Mouse (Mus musculus) limb, embryonic 13.5 days (tissue): ENCODE measurements around the gene Serpinb7. TPM values are rescaled to one million over a fixed set of nuclear protein-coding genes. Genes with fewer than 3 reads are reported as not detected.
A peak's percentile ranks its signal among the peaks of the same experiment; 100 is the strongest.

Source experiments
- ATAC-seq: fragments of 200-750 bp; cut with Nextera tagmentation; 2 replicates; pipeline ENCODE4 v1.8.0; 2017; ENCODE audit warnings: low read depth, moderate number of reproducible peaks, moderate TSS enrichment; ENCODE audit not compliant: low FRiP score
- H3K27ac ChIP-seq: fragments of 300-500 bp; sonication (generic); 2 replicates; pipeline ENCODE4 v1.5.1; 2015; ENCODE audit warnings: inconsistent platforms, mild to moderate bottlenecking, moderate library complexity
- H3K27me3 ChIP-seq: fragments of 300-500 bp; sonication (generic); 2 replicates; pipeline ENCODE4 v1.6.1; 2015; ENCODE audit warnings: mild to moderate bottlenecking, inconsistent platforms
- H3K36me3 ChIP-seq: fragments of 300-500 bp; sonication (generic); 2 replicates; pipeline ENCODE4 v1.6.1; 2015; ENCODE audit warnings: inconsistent platforms, mild to moderate bottlenecking, moderate library complexity
- H3K4me1 ChIP-seq: fragments of 300-500 bp; sonication (generic); 2 replicates; pipeline ENCODE4 v1.6.1; 2015; ENCODE audit warnings: inconsistent platforms
- H3K4me2 ChIP-seq: fragments of 300-500 bp; sonication (generic); replicated peaks from 2 replicates; pipeline ENCODE4 v1.6.1; 2015; ENCODE audit warnings: inconsistent platforms, mild to moderate bottlenecking, moderate library complexity
- H3K4me3 ChIP-seq: fragments of 300-500 bp; sonication (generic); 2 replicates; pipeline ENCODE4 v1.5.1; 2015; ENCODE audit warnings: moderate library complexity, mild to moderate bottlenecking, inconsistent platforms
- H3K9ac ChIP-seq: fragments of 300-500 bp; sonication (generic); 2 replicates; pipeline ENCODE4 v1.6.1; 2015; ENCODE audit warnings: mild to moderate bottlenecking, inconsistent platforms
- H3K9me3 ChIP-seq: fragments of 300-500 bp; sonication (generic); 2 replicates; pipeline ENCODE4 v1.6.1; 2016; ENCODE audit warnings: inconsistent platforms
- WGBS: fragments of 180-500 bp; shearing (Covaris S2); methylation state at CpG from one replicate; pipeline ENCODE4 v1.1.7; 2015; 5-methylcytosine and 5-hydroxymethylcytosine counted together
- polyA plus RNA-seq: library from polyadenylated mRNA; unstranded; fragments of >200 nt; fragmentation: Nextera tagmentation; extraction: Ambion mirVana; gene quantifications from 2 replicates; pipeline ENCODE4 v1.2.1, GENCODE M21; 2015

Gene Serpinb7
- 1.9 and 2.3 TPM in 2 replicates for polyA plus RNA-seq

- Histone ChIP-seq H3K4me3 (no peak within 1 kb of the TSS), H3K27me3 (no peaks in the 10 kb centered on the region), H3K4me2 (no peak within 1 kb of the TSS), H3K9me3 (no peaks in the 10 kb centered on the region), H3K36me3 (no peaks in the 10 kb centered on the region), H3K27ac (no peak within 1 kb of the TSS), H3K9ac (no peak within 1 kb of the TSS), H3K4me1 (no peaks in the 10 kb centered on the region)
- no peak for ATAC-seq
- WGBS = 82% methylated on average over 3 of the region's 3 CpGs
Measured at GRCm38 (mm10) chr1:107399355-107399754, at the start of gene Serpinb7. Gene Serpinb7 (plus strand): TSS chr1:107399655.

DNA sequence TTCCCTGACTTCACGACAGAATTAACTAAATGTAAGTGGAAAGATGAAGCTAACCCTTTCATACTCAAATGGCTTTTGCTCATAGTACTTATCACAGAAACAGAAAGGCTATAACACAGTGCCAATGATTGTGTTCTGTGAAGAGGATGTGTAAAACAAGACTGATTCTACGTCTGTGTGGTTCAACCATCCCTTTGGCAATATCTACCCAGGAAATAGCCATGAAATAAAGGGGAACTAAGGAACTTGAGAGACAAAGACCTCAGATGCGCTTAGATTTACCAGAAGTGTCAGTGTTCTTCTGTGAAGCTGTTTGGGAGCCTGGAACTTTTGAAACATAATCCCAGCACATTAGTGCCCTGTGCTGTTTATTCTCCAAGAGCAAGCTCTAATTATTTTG lies 49.1 kb upstream of the Serpinb7 start:
- Histone ChIP-seq H3K27ac (no peak overlapping the region), H3K4me3 (no peak overlapping the region), H3K4me1 (no peaks in the 10 kb centered on the region), H3K4me2 (no peak overlapping the region), H3K36me3 (no peaks in the 10 kb centered on the region), H3K9me3 (no peaks in the 10 kb centered on the region), H3K27me3 (no peaks in the 10 kb centered on the region), H3K9ac (no peak overlapping the region)
- ATAC-seq = no peak
- 27% methylated on average over 3 of the region's 3 CpGs for WGBS

DNA sequence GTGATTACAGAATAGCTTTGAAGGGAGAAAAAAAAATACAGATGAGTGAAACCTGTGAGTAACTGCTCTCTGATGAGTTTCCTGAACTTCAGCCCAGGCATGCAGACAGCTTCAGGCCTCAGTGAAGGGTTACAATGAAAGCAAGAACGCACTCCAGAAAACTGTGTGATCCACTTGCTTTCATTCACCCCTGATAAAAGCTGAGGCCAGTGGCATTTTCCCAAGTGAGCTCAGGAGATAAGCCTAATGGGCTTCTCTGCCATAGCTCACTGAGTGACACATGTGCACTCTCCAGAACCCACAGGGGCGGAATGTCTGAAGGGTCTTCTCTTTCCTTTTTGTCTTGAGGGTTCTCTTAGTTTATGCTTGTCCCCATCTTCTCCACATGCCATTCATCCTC lies 48.3 kb upstream of the Serpinb7 start:
- no peak for ATAC-seq
- Histone ChIP-seq H3K9ac (no peak overlapping the region), H3K27ac (no peak overlapping the region), H3K36me3 (no peaks in the 10 kb centered on the region), H3K4me3 (no peak overlapping the region), H3K4me2 (no peak overlapping the region), H3K9me3 (no peaks in the 10 kb centered on the region), H3K27me3 (no peaks in the 10 kb centered on the region), H3K4me1 (no peaks in the 10 kb centered on the region)
- WGBS = 62% methylated on average over 2 of the region's 2 CpGs

- no peak for ATAC-seq
- Histone ChIP-seq H3K4me1 (no peaks in the 10 kb centered on the region), H3K4me3 (no peak overlapping the region), H3K9ac (no peak overlapping the region), H3K36me3 (no peaks in the 10 kb centered on the region), H3K27ac (no peak overlapping the region), H3K27me3 (no peaks in the 10 kb centered on the region), H3K4me2 (no peak overlapping the region), H3K9me3 (no peaks in the 10 kb centered on the region)
- 48% methylated on average over 3 of the region's 3 CpGs for WGBS
Measured at GRCm38 (mm10) chr1:107353046-107353445, 46.4 kb upstream of the Serpinb7 start.

DNA sequence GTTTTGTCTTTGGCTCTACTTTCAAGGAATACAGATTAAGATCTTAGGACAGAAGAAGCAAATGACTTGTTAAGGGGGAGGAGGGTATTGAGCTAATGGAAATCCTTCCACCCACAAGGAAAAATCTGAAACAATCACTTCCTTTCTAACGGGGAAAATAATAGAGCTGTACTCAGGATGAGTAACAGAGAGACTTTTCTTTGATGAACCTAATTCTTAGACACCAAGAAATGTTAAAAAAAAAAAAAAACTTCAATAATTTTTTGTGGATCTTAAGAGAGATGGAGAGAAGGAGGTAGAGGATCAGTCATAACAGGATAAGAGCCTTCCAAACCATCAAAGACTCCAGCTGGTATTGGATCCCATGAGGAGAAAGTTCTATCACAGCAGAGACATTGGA lies 38.6 kb upstream of the Serpinb7 start, which contains the start of gene Serpinb11:
Serpinb11 (plus strand) TSS at position 301 of the 400 bp plus-strand sequence.
- Histone ChIP-seq H3K27me3 (no peaks in the 10 kb centered on the region), H3K4me3 (no peak within 1 kb of the TSS), H3K9ac (no peak within 1 kb of the TSS), H3K4me2 (no peak within 1 kb of the TSS), H3K27ac (no peak within 1 kb of the TSS), H3K4me1 (no peaks in the 10 kb centered on the region), H3K9me3 (no peaks in the 10 kb centered on the region), H3K36me3 (no peaks in the 10 kb centered on the region)
- ATAC-seq = no peak
- 67% methylated on average over 1 of the region's 1 CpGs for WGBS

- 51% methylated on average over 7 of the region's 7 CpGs for WGBS
Measured at GRCm38 (mm10) chr1:107365973-107366372, 33.5 kb upstream of the Serpinb7 start.

DNA sequence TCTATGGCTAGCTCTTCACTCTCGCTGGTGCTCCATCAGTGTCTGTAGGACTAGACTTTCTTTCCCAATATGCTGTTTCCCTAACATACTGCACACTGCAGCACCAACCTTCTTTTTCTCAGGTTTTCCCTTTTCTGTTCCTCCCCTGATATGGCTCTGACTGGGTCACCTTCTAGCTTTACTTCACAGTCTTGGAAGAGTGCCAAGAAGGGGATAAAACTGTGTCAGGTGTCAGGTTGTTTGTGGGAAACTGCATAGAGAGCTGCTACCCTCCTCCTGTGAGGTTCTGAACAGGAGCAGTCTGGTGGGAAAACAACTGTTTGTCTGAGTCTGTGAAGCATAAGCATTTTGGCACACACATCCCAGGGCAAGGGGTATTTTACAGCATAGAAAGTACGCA lies 30.5 kb upstream of the Serpinb7 start:
- no peak overlapping the region for H3K27ac ChIP-seq
- H3K4me1 ChIP-seq = peaks cover 8% of the 10 kb centered on the region; the same call in 1 of the 2 replicates
- H3K9me3 ChIP-seq = no peaks in the 10 kb centered on the region
- 70% methylated on average over 2 of the region's 2 CpGs for WGBS
- H3K4me3 ChIP-seq = no peak overlapping the region
- H3K27me3 ChIP-seq = no peaks in the 10 kb centered on the region
- H3K4me2 ChIP-seq = no peak overlapping the region
- no peak overlapping the region for H3K9ac ChIP-seq
- no peaks in the 10 kb centered on the region for H3K36me3 ChIP-seq
- ATAC-seq = peak; percentile 44; the same call in 1 of the 2 replicates

More at GRCm38 (mm10) chr1:107365973-107366372, 33.5 kb upstream of the Serpinb7 start:
- no peak overlapping the region for H3K27ac ChIP-seq
- ATAC-seq = no peak
- no peak overlapping the region for H3K4me2 ChIP-seq
- no peaks in the 10 kb centered on the region for H3K9me3 ChIP-seq
- no peaks in the 10 kb centered on the region for H3K36me3 ChIP-seq
- no peak overlapping the region for H3K4me3 ChIP-seq
- peaks cover 8% of the 10 kb centered on the region; the same call in 1 of the 2 replicates for H3K4me1 ChIP-seq
- H3K9ac ChIP-seq = no peak overlapping the region
- no peaks in the 10 kb centered on the region for H3K27me3 ChIP-seq

- Histone ChIP-seq H3K36me3 (no peaks in the 10 kb centered on the region), H3K27ac (no peak overlapping the region), H3K9me3 (no peaks in the 10 kb centered on the region), H3K9ac (no peak overlapping the region), H3K27me3 (no peaks in the 10 kb centered on the region), H3K4me2 (no peak overlapping the region), H3K4me1 (no peaks in the 10 kb centered on the region), H3K4me3 (no peak overlapping the region)
- WGBS = 71% methylated on average over 4 of the region's 4 CpGs
- no peak for ATAC-seq
Measured at GRCm38 (mm10) chr1:107376952-107377351, 22.5 kb upstream of the Serpinb7 start.

GRCm38 (mm10) chr1:107378368-107378767 lies 21.1 kb upstream of the Serpinb7 start:
- Histone ChIP-seq H3K9me3 (no peaks in the 10 kb centered on the region), H3K9ac (no peak overlapping the region), H3K27ac (no peak overlapping the region), H3K4me3 (no peak overlapping the region), H3K4me2 (no peak overlapping the region), H3K27me3 (no peaks in the 10 kb centered on the region), H3K36me3 (no peaks in the 10 kb centered on the region), H3K4me1 (no peaks in the 10 kb centered on the region)
- ATAC-seq = no peak

GRCm38 (mm10) chr1:107381491-107381890 lies 18.0 kb upstream of the Serpinb7 start:
- no peak overlapping the region for H3K4me2 ChIP-seq
- no peak overlapping the region for H3K27ac ChIP-seq
- no peak for ATAC-seq
- H3K27me3 ChIP-seq = no peaks in the 10 kb centered on the region
- H3K9ac ChIP-seq = no peak overlapping the region
- H3K36me3 ChIP-seq = no peaks in the 10 kb centered on the region
- H3K9me3 ChIP-seq = no peaks in the 10 kb centered on the region
- H3K4me1 ChIP-seq = no peaks in the 10 kb centered on the region
- H3K4me3 ChIP-seq = no peak overlapping the region

DNA sequence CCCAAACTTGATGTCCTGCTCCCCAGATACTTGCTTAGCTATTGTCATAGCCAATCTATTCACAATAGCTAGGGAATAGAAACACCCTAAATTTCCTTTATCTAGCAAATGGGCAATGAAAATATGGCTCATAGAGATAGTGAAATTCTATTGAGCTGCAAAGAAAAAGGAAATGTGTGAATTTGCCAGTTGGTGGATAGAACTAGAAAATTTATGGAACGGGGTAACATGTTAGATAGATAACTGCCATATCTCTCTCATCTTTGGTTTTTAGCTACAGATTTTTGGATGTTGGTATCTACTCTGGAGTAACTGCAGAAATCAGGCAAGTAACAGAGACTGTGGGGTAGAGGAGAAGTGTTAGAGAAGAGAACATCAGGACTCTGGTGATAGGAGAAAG lies 17.1 kb upstream of the Serpinb7 start:
- Histone ChIP-seq H3K27me3 (no peaks in the 10 kb centered on the region), H3K9ac (no peak overlapping the region), H3K9me3 (no peaks in the 10 kb centered on the region), H3K4me2 (no peak overlapping the region), H3K4me1 (no peaks in the 10 kb centered on the region), H3K27ac (no peak overlapping the region), H3K36me3 (no peaks in the 10 kb centered on the region), H3K4me3 (no peak overlapping the region)
- 89% methylated on average over 1 of the region's 1 CpGs for WGBS
- no peak for ATAC-seq

GRCm38 (mm10) chr1:107384532-107384931 lies 14.9 kb upstream of the Serpinb7 start:
- no peaks in the 10 kb centered on the region for H3K36me3 ChIP-seq
- no peak overlapping the region for H3K4me2 ChIP-seq
- no peak overlapping the region for H3K9ac ChIP-seq
- no peak for ATAC-seq
- 90% methylated on average over 9 of the region's 9 CpGs for WGBS
- no peak overlapping the region for H3K27ac ChIP-seq
- H3K4me3 ChIP-seq = no peak overlapping the region
- H3K27me3 ChIP-seq = no peaks in the 10 kb centered on the region
- H3K4me1 ChIP-seq = no peaks in the 10 kb centered on the region
- H3K9me3 ChIP-seq = no peaks in the 10 kb centered on the region

DNA sequence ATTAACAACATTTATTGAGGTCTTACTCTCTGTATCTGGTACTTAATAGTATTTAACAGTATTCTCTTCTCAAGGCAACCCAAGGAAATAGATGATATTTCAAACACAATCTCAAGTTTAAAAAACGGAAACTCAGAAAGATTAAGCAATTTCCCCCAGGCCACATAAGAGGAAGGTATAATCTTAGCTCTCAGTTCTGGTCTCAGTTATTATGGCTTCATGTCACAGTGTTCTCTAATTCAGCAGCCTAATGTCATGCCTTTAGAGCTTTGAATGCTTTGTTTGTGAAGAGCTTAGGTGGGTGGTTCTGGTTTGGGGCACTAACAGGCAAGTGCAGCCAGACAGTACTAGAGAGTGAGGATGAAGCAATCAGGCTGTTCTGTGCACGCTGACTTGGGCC lies 9.7 kb upstream of the Serpinb7 start:
- 65% methylated on average over 2 of the region's 2 CpGs for WGBS
- no peak overlapping the region for H3K27ac ChIP-seq
- no peaks in the 10 kb centered on the region for H3K4me1 ChIP-seq
- ATAC-seq = no peak
- H3K36me3 ChIP-seq = no peaks in the 10 kb centered on the region
- H3K4me3 ChIP-seq = no peak overlapping the region
- H3K9ac ChIP-seq = no peak overlapping the region
- no peaks in the 10 kb centered on the region for H3K9me3 ChIP-seq
- H3K27me3 ChIP-seq = no peaks in the 10 kb centered on the region
- no peak overlapping the region for H3K4me2 ChIP-seq
